Mouse (Mus musculus): ENCODE data around the gene Clec10a. TPM values are rescaled to one million over a fixed set of nuclear protein-coding genes. Genes with fewer than 3 reads are reported as not detected.
A peak's percentile ranks its signal among the peaks of the same experiment; 100 is the strongest.

Clec10a gene
- total RNA-seq, 2 experiments from 2014 or later = 2.2 TPM

DNA sequence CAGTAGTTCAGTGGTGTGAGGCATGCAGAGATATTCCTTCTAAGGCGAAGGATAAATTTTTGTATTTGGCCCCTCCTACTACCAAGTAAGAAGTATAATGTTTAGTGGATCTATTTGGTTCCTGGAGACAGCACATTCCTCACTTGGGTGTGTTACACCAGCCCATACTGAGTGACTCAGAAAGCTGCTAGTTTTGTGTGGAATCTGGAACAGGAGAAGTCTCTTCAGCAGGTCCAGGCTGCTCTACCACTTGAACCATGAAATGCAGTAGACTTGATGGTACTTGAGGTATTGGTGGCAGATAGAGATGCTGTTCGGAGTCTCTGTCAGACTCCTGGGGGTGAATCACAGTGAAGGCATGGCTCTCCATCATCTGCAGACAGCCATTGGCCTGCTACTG is 54.7 kb downstream of the Clec10a start:
- H3K4me3 ChIP-seq = no peak overlapping the region
- no peak overlapping the region for H3K27ac ChIP-seq
- no peak for TF ChIP-seq CTCF (IDR thresholded peaks at IDR 0.05)
- no peak for DNase-seq (ENCODE audit: extremely low spot score in 1 of 2, low spot score in 2 of 2)
- intact Hi-C loops (cut with DNase I) = no loop called here

DNA sequence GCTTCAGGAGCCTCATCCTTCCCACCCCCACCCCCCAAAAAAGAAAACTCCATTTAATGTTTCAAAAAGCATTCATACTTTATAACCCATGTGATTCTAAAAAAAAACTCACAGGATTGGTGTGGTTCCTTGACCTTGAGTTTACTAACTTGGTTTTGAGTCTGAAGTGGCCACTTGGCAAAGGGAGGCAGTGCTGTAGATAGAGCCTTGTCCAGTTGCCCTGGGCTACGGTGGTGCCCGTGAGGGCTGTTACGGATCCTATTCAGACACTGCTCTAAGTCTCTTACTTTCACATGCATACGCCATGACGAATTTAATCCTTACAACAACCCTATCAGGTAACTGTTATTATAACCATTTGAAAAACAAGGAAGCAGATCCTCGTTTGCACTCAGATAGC is 56.0 kb downstream of the Clec10a start:
- intact Hi-C loops (cut with DNase I) = loop anchor here (2.0 kb wide), 2 partner anchors 157 to 277 kb away; partner anchors contain the start of genes Asgr1 and Ybx2
- Histone ChIP-seq H3K27ac (no peak overlapping the region), H3K4me3 (no peak overlapping the region)
- DNase-seq (ENCODE audit: extremely low spot score in 1 of 2, low spot score in 2 of 2) = no peak
- TF ChIP-seq CTCF (IDR thresholded peaks at IDR 0.05) = no peak

DNA sequence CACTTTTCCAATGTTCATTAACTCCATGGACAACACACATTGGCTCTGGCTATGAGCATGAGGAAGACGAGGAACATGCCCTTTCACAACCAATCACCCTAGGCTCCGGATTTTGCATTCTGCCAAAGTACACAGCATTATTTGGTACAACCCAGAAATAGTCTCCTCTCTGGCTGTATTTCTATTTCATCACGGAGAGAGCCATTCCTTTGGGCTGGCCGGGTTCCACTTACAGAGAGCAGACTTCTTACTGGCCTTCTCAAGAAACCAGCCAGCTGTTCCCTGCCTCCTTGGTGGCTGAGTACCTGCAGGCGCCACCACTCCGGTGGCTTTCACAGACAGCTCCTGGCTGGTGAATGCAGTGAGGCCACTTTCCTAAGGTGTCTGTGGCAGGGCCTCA is 56.4 kb downstream of the Clec10a start, which contains the start of gene Slc16a11:
TSS of gene Slc16a11 (plus strand) at position 330 of the 400 bp plus-strand sequence.
- H3K4me3 ChIP-seq = peak within 1 kb of the TSS; percentile 40
- DNase-seq (ENCODE audit: extremely low spot score in 1 of 2, low spot score in 2 of 2) = no peak
- intact Hi-C loops (cut with DNase I) = loop anchor here (2.0 kb wide), 2 partner anchors 158 to 278 kb away; partner anchors contain the start of genes Asgr1 and Ybx2
- H3K27ac ChIP-seq = peak within 1 kb of the TSS; percentile 84
- no peak for TF ChIP-seq CTCF (IDR thresholded peaks at IDR 0.05)

DNA sequence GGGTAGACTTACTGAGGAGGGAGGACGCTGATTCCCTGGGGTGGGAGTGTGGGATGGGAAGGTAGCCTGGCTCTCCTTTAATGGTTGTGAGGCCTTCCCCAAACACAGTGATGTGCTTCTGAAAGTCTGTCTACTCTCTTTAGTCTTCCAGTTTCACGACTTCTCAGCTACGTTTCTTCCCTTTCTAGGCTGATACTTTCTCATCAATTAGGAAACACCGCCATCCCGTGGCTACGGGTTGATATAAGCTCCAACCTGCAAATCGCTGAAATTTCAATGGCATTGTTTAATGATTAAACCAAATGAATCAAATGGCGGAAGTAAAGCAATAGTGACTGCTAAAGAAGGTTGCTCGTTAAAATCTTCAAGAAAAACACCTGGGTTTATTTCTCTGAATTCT is 56.9 kb downstream of the Clec10a start:
- peak; percentile 74 for TF ChIP-seq CTCF (IDR thresholded peaks at IDR 0.05)
- DNase-seq (ENCODE audit: extremely low spot score in 1 of 2, low spot score in 2 of 2) = peak in 1 of 2 experiments; percentile 66
- H3K27ac ChIP-seq = 0 out of 2 replicates have a peak overlapping the region, but pooled peaks have one; percentile 6
- H3K4me3 ChIP-seq = no peak overlapping the region
- intact Hi-C loops (cut with DNase I) = loop anchor here (1.0 to 2.0 kb wide), 3 partner anchors 139 to 278 kb away; partner anchors contain the start of genes Asgr1 and Ybx2

DNA sequence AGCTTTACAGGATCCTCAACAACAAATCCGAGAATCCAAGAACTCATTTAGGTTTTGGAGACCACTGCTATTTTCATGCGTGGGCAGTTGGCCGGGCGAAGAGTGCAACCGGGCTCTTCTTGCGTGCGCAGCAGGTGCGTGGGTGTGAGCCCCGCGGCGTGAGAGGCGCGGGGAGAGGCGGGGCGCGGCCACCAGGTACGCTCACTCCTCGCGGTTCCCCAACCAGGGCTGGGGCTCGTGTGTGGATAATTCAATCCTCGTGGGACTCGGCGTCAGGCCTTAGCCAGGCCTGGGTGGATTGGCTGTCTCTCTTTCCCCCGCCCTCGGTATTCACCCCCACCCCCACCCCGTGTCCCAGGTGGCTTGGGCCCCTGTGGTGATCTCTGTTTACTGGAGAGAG is 57.7 kb downstream of the Clec10a start:
- no peak for TF ChIP-seq CTCF (IDR thresholded peaks at IDR 0.05)
- peak in 1 of 2 experiments; percentile 53 for DNase-seq (ENCODE audit: extremely low spot score in 1 of 2, low spot score in 2 of 2)
- peak overlapping the region; percentile 84 for H3K27ac ChIP-seq
- peak overlapping the region; percentile 40 for H3K4me3 ChIP-seq
- intact Hi-C loops (cut with DNase I) = loop anchor here (1.0 to 2.0 kb wide), 3 partner anchors 139 to 279 kb away; partner anchors contain the start of genes Asgr1 and Ybx2

DNA sequence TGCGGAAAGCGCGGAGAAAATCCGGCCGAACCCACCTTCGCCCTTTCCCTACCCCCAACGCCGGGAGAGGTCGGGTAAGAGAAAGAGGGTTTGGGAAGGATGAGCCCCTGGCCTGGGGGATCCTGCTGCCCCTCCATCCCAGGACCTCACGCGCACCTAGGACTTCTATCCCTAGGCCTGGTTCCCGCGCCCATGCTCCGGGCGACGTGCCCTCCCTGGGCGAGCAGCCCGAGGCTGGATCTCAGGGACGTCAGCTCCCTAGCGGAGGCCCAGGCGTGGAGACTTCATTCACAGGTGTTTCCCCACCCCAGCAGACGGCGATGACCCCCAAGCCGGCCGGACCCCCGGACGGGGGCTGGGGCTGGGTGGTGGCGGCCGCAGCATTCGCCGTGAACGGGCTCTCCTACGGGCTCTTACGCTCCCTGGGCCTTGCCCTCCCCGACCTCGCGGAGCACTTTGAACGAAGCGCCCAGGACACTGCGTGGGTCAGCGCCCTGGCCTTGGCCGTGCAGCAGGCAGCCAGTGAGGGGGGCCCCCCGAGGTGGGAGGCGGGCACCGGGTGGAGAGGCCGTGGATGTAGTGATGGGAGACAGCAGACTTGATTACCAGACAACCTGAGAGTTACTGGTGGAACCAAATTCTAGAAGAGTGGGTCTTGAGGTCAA is 58.3 kb downstream of the Clec10a start:
- DNase-seq (ENCODE audit: extremely low spot score in 1 of 2, low spot score in 2 of 2) = peak in 1 of 2 experiments; percentile 19
- intact Hi-C loops (cut with DNase I) = no loop called here
- peak overlapping the region; percentile 84 for H3K27ac ChIP-seq
- TF ChIP-seq CTCF (IDR thresholded peaks at IDR 0.05) = no peak
- peak overlapping the region; percentile 40 for H3K4me3 ChIP-seq

DNA sequence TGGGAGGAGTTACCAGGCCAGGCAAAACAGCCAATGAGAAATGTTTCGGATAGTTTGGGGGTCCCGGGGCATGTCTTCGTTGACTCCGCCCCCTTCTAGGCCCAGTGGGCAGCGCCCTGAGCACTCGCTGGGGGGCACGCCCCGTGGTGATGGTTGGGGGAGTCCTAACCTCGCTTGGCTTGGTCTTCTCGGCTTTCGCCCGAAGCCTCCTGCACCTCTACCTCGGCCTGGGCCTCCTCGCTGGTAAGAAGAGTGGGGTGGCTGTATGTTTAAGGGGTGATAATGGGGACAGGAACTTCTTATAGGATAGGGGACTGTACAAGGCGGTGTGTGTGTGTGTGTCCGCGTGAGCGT is 58.8 kb downstream of the Clec10a start:
- DNase-seq (ENCODE audit: extremely low spot score in 1 of 2, low spot score in 2 of 2) = peak in 1 of 2 experiments; percentile 18
- no peak overlapping the region; the same call in none of the 2 replicates for H3K27ac ChIP-seq
- intact Hi-C loops (cut with DNase I) = no loop called here
- H3K4me3 ChIP-seq = peak overlapping the region; percentile 40
- no peak for TF ChIP-seq CTCF (IDR thresholded peaks at IDR 0.05)

DNA sequence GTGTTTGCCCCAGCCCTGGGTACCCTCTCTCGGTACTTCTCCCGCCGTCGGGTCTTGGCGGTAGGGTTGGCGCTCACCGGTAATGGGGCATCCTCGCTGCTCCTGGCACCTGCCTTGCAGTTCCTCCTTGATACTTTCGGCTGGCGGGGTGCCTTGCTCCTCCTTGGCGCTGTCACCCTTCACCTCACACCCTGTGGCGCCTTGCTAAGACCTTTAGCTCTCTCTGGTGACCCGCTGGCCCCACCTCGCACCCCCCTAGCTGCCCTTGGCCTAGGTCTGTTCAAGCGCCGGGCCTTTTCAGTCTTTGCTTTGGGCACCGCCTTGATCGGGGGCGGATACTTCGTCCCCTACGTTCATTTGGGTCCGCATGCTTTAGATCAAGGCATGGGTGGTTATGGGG is 59.3 kb downstream of the Clec10a start:
- H3K27ac ChIP-seq = no peak overlapping the region
- intact Hi-C loops (cut with DNase I) = no loop called here
- no peak for DNase-seq (ENCODE audit: extremely low spot score in 1 of 2, low spot score in 2 of 2)
- no peak for TF ChIP-seq CTCF (IDR thresholded peaks at IDR 0.05)
- no peak overlapping the region; the same call in 1 of the 2 replicates for H3K4me3 ChIP-seq

DNA sequence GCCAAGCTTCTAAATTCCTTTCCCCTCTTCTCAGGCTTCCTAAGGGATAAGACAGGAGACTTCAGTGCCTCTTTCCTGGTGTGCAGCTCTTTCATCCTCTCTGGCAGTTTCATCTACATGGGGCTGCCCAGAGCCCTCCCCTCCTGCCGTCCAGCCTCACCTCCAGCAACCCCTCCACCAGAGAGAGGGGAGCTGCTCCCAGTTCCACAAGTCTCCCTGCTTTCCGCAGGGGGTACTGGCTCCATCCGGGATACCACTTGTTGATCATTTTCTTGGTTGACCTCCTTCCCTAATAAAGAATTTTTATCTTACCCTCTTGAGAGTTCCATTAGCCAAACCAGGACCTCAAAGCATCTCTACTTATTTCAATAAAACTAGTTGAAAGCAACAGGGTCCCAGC is 60.1 kb downstream of the Clec10a start:
- TF ChIP-seq CTCF (IDR thresholded peaks at IDR 0.05) = no peak
- no peak overlapping the region for H3K4me3 ChIP-seq
- intact Hi-C loops (cut with DNase I) = no loop called here
- H3K27ac ChIP-seq = no peak overlapping the region
- DNase-seq (ENCODE audit: extremely low spot score in 1 of 2, low spot score in 2 of 2) = no peak

DNA sequence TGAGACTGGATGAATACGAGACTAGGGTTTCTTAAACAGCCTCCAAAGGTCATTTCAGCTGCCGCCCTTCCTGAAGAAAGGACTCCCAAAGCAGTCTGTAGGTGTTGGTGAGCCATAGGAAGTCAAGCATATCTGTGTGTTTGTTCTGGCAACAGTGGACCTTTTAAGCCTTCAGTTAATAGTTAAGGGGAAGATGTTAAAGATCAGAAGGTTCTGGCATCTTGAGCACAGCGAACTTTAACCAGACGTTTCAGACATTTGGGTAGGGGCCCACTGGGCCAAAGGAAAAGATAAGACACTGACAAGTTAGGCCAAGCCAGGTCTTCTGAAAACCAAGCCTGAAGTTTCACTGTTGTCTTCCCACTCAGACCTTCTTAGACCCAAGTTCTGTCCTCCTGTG is 62.0 kb downstream of the Clec10a start:
- TF ChIP-seq CTCF (IDR thresholded peaks at IDR 0.05) = no peak
- H3K27ac ChIP-seq = no peak overlapping the region
- intact Hi-C loops (cut with DNase I) = no loop called here

DNA sequence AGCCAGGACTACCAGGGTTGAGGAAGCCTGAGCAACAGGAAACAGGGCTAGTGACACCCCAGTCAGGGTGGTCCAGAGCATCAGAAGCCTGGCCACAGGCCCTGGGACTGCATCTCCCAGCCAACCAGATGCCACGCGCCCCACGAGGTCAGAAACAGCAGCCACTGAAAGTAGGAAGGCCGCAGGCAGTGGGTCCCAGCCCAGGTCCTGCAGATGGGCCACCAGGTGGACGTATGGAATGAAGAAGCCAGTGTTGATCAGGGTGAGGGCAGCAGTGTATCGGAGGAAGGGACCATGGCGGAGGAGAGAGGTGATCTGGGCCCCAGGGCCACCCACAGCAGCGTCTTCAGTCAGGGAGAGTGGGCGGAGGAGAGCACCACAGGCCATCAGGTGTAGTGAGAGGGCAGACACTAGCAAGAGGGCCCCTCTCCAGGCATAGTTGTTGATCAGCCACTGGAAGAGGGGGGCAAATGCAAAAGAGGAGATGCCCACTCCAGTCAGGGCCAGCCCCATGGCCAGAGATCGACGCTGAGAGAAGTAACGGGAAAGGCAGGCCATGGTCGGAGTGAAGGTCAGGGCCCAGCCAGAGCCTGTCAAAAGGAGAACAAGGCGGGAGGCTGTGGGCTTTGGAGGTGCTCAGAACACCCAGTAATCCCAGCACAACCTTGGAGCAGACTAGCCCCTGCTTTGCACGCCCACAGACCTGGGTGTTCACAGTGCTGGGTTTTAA is 62.9 kb downstream of the Clec10a start:
- intact Hi-C loops (cut with DNase I) = no loop called here
- no peak for DNase-seq (ENCODE audit: extremely low spot score in 1 of 2, low spot score in 2 of 2)
- Histone ChIP-seq H3K4me3 (peak overlapping the region; percentile 76), H3K27ac (no peak overlapping the region)
- TF ChIP-seq CTCF (IDR thresholded peaks at IDR 0.05) = no peak

More for the DNA sequence above, 62.0 kb downstream of the Clec10a start:
- no peak overlapping the region for H3K4me3 ChIP-seq
- no peak for DNase-seq (ENCODE audit: extremely low spot score in 1 of 2, low spot score in 2 of 2)

DNA sequence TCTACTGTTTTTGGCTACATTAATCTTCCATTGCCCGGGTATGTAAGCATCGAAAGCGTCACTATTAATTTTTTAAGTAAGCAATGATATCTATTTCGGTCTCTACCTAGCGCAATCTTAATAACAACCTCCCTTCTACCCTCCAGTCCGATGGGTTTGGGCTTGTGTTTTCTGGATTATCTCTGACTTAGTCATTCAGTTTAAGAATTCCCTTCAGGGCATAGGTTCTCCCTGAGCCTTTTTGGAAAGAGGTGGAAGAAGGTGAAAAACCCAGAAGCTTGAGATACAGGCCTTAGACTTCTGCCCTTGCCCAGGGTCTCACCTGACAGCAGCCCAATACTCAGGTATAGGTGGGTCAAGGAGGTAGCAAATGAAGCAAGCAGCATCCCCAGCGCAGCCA is 63.9 kb downstream of the Clec10a start:
- Histone ChIP-seq H3K27ac (peak overlapping the region; percentile 93), H3K4me3 (peak overlapping the region; percentile 76)
- no peak for DNase-seq (ENCODE audit: extremely low spot score in 1 of 2, low spot score in 2 of 2)
- TF ChIP-seq CTCF (IDR thresholded peaks at IDR 0.05) = no peak
- intact Hi-C loops (cut with DNase I) = no loop called here

All from left cerebral cortex, adult 2 months (tissue).